Mouse (Mus musculus) inflammation-experienced regulatory T-cells, adult 6 months (primary cell): ENCODE results near the gene Cog6. TPM values are rescaled to one million over a fixed set of nuclear protein-coding genes. Genes with fewer than 3 reads are reported as not detected.
A peak's percentile ranks its signal among the peaks of the same experiment; 100 is the strongest.

Experiments used
- ATAC-seq: one replicate; pipeline ENCODE4 v1.8.0; 2017
- polyA plus RNA-seq, 3 experiments: library from polyadenylated mRNA; unstranded; fragments of 100-300 nt; shearing (Covaris generic); gene quantifications; one replicate each; pipeline ENCODE4 v1.2.1; 2017

Gene Cog6
- polyA plus RNA-seq, result 10 to 100 TPM; 18.9 to 23.4 (median 20.0) TPM

DNA sequence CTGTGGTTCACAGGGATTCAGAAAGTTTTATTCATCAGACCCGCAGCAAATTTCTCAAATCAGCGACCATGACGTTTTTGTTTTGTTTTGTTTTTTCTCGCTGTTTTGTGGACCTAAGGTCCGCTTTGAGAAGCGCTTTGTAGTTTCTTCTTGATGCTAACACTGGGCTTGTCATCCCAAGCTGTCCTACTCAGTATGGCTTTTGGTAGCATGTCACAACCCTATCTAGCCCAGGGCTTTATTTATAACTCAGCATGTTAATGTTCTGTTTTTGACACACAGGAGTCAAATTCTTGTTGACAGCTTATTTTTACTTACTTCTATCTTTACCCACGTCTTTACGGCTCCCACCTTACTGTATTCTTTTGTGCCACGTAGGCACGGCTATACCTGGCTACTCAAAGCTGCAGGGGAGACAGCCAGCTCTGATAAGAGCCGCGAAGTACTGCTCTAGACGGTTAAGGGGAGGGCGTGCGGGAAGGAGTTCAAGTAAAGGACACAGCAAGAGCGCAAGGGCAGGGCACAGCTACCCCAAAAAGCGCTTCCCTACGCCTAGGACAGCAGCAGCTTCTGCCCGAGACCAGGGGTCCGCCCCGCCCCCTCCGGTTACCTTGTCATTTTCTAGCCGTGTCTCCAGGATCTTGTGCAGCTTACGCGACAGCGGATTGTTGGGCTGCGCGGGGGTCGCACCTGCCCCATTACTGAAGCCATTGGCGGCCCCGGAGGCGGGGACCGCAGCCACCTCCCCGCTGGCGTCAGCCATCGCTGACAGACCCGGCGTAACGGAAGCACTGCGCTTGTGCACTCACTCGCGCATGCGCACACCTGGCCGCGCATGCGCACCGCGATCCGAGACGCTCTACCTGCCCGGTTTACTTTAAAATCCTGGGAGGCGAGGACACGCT, at the start of gene Cog6:
Gene Cog6 (minus strand): TSS at position 802 of the 905 bp plus-strand sequence.
- ATAC-seq, result peak; percentile 89

- ATAC-seq, result no peak
These were observed 49.0 kb upstream of the Cog6 start for GRCm38 (mm10) chr3:53066095-53066372.

DNA sequence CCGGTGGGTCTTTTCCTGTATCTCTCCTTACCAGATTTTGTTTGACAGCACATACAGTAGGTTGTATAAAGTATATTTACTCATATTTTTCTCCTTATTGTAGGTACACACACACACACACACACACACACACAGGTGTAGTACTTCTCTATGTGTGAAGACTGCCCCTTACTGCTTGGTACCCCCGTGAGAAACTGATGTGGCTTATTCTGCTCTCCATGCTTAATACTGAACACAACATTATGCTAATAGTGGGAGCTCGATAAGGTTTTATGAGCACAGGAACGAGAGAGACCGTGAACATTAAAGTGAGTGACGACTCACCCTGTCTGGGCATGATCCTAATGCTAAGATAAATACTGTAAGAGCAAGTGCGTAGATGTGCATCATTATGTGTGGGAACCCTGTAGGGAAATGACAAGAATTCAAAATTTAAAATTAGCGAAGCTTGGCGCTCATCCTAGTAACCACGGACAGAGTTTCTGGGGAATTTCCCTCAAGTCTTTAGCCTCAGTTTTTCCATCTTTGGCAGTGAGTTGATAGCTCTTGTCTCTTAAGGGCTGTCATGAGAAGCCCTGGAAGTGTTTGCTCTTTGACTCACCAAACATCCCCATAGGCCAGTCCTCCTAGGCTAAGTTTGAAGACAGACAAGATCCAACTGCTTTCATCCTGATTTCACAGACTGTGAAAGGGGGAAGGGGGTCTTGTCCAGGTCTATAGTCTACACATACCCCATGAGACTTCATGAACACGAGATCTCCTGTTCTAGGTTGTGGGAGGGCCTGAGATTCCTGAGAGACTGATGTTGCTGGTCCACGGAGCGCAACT, 48.4 kb upstream of the Cog6 start:
- ATAC-seq, result no peak

GRCm38 (mm10) chr3:53063423-53064147, 46.5 kb upstream of the Cog6 start:
- no peak for ATAC-seq

DNA sequence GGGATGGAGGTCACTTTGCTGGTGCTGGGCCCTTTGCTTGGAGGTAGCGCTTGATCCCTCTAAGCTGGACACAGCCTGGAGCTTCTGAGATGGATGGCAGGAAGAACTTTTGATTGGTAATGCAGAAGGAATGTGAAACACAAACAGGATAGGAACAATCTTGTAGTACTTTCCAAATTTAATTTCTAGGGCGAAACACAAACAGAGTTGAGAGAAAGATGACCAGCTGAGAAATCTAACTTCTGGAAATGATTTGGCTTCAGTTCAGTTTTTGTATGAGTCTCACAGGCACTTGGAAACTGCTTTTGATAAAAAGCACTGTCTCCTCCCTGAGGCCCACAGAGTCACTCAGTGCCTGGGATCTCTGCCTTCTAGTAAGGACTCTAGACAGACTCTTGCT, 42.9 kb upstream of the Cog6 start:
- no peak for ATAC-seq

DNA sequence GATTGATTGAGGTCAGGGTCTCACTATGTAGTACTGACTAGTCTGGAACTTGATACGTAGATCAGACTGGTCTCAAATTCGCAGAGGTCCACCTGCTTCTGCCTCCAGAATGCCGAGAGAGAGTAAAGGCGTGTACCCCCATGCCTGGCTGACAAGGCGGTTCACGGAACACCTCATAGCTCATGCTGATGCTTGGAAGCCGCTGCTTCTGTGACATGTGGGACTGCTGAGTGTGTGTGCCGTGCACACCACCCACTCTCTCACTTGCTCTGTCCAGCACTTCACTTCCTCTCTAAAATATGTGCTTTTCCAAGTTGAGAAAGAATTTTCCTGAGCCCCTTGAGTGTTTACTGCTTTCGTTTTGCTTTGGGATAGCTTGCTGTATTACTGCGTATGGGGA, 39.4 kb upstream of the Cog6 start:
- ATAC-seq, result no peak

GRCm38 (mm10) chr3:53052385-53052784, 35.3 kb upstream of the Cog6 start:
- ATAC-seq, result no peak

GRCm38 (mm10) chr3:53046371-53046770, 29.3 kb upstream of the Cog6 start:
- no peak for ATAC-seq

GRCm38 (mm10) chr3:53045697-53046096, 28.7 kb upstream of the Cog6 start:
- no peak for ATAC-seq

GRCm38 (mm10) chr3:53044682-53045299, 27.8 kb upstream of the Cog6 start:
- no peak for ATAC-seq

DNA sequence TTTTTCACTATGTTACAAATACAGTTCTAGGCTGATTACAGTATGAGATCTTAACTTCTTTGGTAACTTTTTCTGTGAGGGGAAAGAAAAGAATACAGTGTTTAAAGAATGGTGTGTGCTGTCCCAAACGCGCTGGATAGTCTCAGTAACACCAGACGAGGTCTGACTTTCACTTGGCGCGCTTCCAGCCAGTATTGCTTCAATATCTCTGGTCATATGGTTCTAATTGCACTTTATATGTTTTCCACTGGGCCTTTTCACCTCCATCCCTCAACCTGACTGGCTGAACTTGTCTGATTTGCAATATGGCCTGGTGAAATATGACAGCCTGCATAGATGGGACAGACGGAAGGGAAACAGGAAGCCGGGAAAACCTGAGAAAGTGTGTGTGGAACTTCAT, 27.2 kb upstream of the Cog6 start:
- ATAC-seq, result no peak

- ATAC-seq, result no peak
These were observed 26.3 kb upstream of the Cog6 start for GRCm38 (mm10) chr3:53043206-53043780.

DNA sequence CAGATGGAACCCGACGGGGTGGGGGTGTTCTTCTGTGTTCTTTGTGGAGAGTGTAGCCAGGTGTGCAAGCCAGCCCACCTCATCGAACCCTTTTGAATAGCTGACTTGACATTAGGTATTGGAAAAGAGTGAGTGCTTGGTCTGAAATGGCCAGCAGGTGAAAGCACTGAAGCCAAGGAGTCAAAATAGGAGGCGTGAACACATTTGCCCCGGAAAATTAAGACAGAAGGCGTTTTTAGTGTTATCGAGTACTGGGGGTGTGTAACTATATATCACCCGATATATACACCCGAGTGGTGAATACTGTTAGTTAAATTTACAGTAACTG, 25.2 kb upstream of the Cog6 start:
- ATAC-seq, result no peak

- peak; percentile 35 for ATAC-seq
These were observed 24.6 kb upstream of the Cog6 start, which contains the start of gene Lhfp for GRCm38 (mm10) chr3:53041411-53042239. TSS of gene Lhfp (plus strand) at chr3:53041528.

DNA sequence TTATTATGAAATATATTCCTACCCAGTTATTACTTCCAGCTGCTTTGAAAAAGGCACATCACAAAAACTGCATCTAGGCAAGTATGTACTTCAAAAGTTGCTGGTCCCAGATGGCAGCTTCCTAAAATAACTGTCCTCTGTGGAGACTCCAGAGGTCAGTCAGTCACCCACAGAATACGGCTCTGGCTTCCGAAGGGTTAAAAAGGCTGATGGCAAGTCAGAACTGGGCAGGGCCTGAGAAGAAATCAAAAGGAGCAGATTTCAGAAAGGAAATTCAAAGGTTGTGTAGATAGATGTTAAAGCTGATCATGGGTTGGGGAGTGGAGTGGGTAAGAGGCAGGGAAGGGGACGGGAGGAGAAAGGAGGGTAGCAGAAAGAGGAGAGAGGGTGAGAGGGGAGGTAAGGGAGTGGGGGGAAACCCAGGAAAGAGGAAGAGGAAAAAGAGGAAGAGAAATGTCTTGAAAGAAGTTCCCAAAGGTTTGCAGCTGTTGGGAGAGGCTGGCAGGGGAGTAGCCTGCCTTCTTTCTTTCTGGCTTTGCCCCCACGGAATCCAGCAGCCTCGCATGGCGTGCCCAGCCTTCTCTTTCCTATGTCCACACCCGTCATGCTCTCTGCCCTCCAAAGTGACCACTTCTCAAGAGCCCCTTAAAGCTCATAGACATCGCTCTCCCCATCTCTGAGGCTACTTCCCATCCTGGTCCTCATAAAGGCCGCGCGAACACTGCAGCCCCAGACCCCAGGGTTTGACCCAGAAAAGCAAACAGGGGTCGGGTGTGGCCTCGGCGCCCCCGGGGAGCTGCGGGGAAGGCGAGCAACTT, 23.8 kb upstream of the Cog6 start:
- ATAC-seq, result no peak

DNA sequence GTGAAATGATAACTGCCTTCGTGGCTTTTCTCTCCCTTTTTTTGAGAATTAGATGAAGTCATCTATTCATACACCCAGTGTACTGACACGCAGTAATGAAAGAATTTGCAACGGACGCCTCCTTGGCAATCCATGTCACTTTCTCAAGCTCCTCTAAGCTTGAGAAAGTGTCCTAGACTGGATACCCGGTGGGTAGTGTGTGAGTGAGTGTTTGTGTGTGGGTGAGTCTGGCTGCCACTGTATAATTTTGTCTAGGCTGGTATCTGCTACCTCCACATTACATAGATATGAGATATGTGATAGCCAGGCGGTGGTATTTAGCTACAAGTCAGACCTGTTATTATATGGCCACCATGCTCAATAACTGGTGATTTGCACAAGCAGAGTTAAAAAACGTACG, 22.7 kb upstream of the Cog6 start:
- no peak for ATAC-seq

GRCm38 (mm10) chr3:53038913-53039312, 21.9 kb upstream of the Cog6 start:
- ATAC-seq, result no peak

- peak; percentile 70 for ATAC-seq
These were observed 19.9 kb upstream of the Cog6 start for GRCm38 (mm10) chr3:53036941-53037340.

GRCm38 (mm10) chr3:53036076-53036475, 19.0 kb upstream of the Cog6 start:
- no peak for ATAC-seq

DNA sequence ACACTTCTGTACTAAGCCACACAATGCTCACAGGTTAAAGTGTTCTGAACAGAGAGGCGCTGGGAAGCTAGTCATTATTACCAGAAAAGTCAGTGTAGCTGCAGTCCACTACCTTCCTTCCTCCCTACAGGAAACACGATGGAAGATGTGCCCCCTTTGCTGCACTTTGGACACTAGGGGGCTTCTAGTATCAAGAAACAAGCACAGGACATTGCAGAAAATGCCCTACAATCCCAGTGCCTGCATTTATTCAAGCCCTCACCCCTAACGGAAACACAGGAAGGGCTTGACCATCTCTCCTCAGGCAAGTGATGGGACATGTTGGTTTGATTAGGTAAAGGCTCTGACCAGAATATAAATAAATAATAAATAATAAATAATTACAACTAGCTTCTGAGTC, 16.4 kb upstream of the Cog6 start:
- ATAC-seq, result no peak

- ATAC-seq, result no peak
These were observed 15.4 kb upstream of the Cog6 start for GRCm38 (mm10) chr3:53032432-53032831.
